Mouse (Mus musculus) embryo, embryonic 11 days (tissue): ENCODE data around the gene Gm49510.

Experiments used
- DNase-seq: peaks from one replicate; pipeline ENCODE4 v3.0.0-alpha.2; 2015

The Gm49510 gene

GRCm38 (mm10) chr15:78899409-78899739 lies at the start of gene Gm49510:
Gm49510 (plus strand) TSS chr15:78899667.
- no peak for DNase-seq

- DNase-seq: no peak
Measured at GRCm38 (mm10) chr15:78850059-78850824, 49.2 kb upstream of the Gm49510 start.

- DNase-seq: no peak
Measured at GRCm38 (mm10) chr15:78850944-78851343, 48.5 kb upstream of the Gm49510 start.

GRCm38 (mm10) chr15:78851505-78852153 lies 47.8 kb upstream of the Gm49510 start:
- DNase-seq: peak; percentile 89

GRCm38 (mm10) chr15:78855303-78855965 lies 44.0 kb upstream of the Gm49510 start, which contains the start of gene Lgals2:
Lgals2 (minus strand) TSS chr15:78855529.
- DNase-seq: no peak

GRCm38 (mm10) chr15:78857009-78857408 lies 42.5 kb upstream of the Gm49510 start:
- DNase-seq: no peak

GRCm38 (mm10) chr15:78859311-78859710 lies 40.2 kb upstream of the Gm49510 start:
- DNase-seq: no peak

- no peak for DNase-seq
Measured at GRCm38 (mm10) chr15:78859714-78860113, 39.8 kb upstream of the Gm49510 start.

- no peak for DNase-seq
Measured at GRCm38 (mm10) chr15:78862280-78862679, 37.2 kb upstream of the Gm49510 start.

GRCm38 (mm10) chr15:78863154-78863553 lies 36.3 kb upstream of the Gm49510 start:
- no peak for DNase-seq

GRCm38 (mm10) chr15:78863852-78864253 lies 35.6 kb upstream of the Gm49510 start:
- no peak for DNase-seq

GRCm38 (mm10) chr15:78868398-78868797 lies 31.1 kb upstream of the Gm49510 start:
- peak; percentile 76 for DNase-seq

GRCm38 (mm10) chr15:78868826-78869233 lies 30.6 kb upstream of the Gm49510 start:
- no peak for DNase-seq

- peak; percentile 68 for DNase-seq
Measured at GRCm38 (mm10) chr15:78869775-78870174, 29.7 kb upstream of the Gm49510 start.

GRCm38 (mm10) chr15:78872021-78872608 lies 27.4 kb upstream of the Gm49510 start:
- DNase-seq: no peak

GRCm38 (mm10) chr15:78873803-78874435 lies 25.5 kb upstream of the Gm49510 start:
- no peak for DNase-seq

GRCm38 (mm10) chr15:78874989-78875388 lies 24.5 kb upstream of the Gm49510 start:
- DNase-seq: no peak

- DNase-seq: no peak
Measured at GRCm38 (mm10) chr15:78875537-78875936, 23.9 kb upstream of the Gm49510 start.

GRCm38 (mm10) chr15:78876258-78876696 lies 23.2 kb upstream of the Gm49510 start:
- peak; percentile 90 for DNase-seq

GRCm38 (mm10) chr15:78876991-78877809 lies 22.3 kb upstream of the Gm49510 start, which contains the start of gene Gga1:
Gga1 (plus strand) TSS chr15:78877190.
- DNase-seq: peak; percentile 98

GRCm38 (mm10) chr15:78877810-78878390 lies 21.6 kb upstream of the Gm49510 start:
- DNase-seq: no peak
